Mouse (Mus musculus) hindlimb bud, embryonic 11.5 days (tissue): ENCODE measurements around the gene Vmn2r70.

Experiments used
- DNase-seq: peaks from one replicate; pipeline ENCODE4 v3.0.0-alpha.2; 2012; ENCODE audit warnings: low read depth, low spot score; ENCODE audit errors: extremely low spot score

Gene Vmn2r70

GRCm38 (mm10) chr7:85569092-85569491, at the start of gene Vmn2r70:
Vmn2r70 (minus strand) TSS chr7:85569192.
- no peak for DNase-seq

GRCm38 (mm10) chr7:85562787-85563186, 6.2 kb downstream of the Vmn2r70 start, which contains the start of gene Vmn2r71:
Vmn2r71 (plus strand) TSS chr7:85563087.
- no peak for DNase-seq

- no peak for DNase-seq
Measured at GRCm38 (mm10) chr7:85543118-85543517, 25.9 kb downstream of the Vmn2r70 start.

GRCm38 (mm10) chr7:85542108-85542507, 26.9 kb downstream of the Vmn2r70 start:
- DNase-seq, result no peak
